Mouse (Mus musculus): Measurements from ENCODE around the gene Usp10.

DNA sequence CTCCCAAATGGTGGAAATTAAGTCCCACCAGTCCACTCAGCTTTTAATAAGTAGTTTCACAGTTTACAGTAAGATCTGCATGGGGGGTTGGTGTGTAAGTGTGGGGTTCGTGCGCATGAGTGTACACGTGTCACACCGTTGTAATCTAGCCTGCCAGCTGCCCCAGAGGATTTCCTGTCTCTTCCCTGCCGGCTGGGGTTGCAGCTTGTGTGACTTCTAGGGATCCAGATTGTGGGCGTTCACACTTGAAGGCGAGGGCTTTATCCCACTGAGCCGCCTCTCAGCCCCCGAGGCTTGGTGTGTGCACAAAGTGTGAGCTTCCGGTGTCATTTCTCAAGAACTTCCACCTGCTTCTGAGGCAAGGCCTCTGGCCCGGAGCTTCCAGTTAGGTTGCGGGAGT, 62.4 kb downstream of the Usp10 start:
- TF ChIP-seq GATA1 (IDR thresholded peaks at IDR 0.05; ENCODE audit: borderline replicate concordance, low read length) (no peak), CTCF (IDR thresholded peaks at IDR 0.05; ENCODE audit: low read depth, low read length) (no peak), TAL1 (conservative IDR thresholded peaks at IDR 0.05; ENCODE audit: low read depth, low read length) (no peak), POLR2AphosphoS5 (IDR thresholded peaks at IDR 0.05; ENCODE audit: insufficient replicate concordance, low read depth, low read length) (no peak)

Data from G1E (cell line).